Mouse (Mus musculus) erythroblast, embryonic 14.5 days (primary cell): ENCODE results near the gene Clk1.

ENCODE experiments used
- GATA1 ChIP-seq: IDR thresholded peaks from 2 replicates; pipeline ENCODE4 v1.6.1; 2012; ENCODE audit warnings: low read length, inconsistent platforms, mixed read lengths
- TAL1 ChIP-seq: IDR thresholded peaks from 3 replicates; pipeline ENCODE4 v1.6.1; 2012; ENCODE audit warnings: low read length, inconsistent platforms, mixed read lengths

- TF ChIP-seq GATA1 (no peak), TAL1 (no peak)
These were observed 20.1 kb downstream of the Clk1 start for GRCm38 (mm10) chr1:58403745-58404144.
